Mouse (Mus musculus) midbrain, embryonic 10.5 days (tissue): Measurements from ENCODE around the gene En1. TPM values are rescaled to one million over a fixed set of nuclear protein-coding genes. Genes with fewer than 3 reads are reported as not detected.
A peak's percentile ranks its signal among the peaks of the same experiment; 100 is the strongest.

Experiments used
- DNase-seq: peaks from one replicate; pipeline ENCODE4 v3.0.0-alpha.2; 2017; ENCODE audit warnings: low spot score
- H3K27ac ChIP-seq: fragments of 300-500 bp; sonication (generic); replicated peaks from 2 replicates; pipeline ENCODE4 v1.5.1; 2016; ENCODE audit warnings: mild to moderate bottlenecking
- H3K27me3 ChIP-seq: fragments of 300-500 bp; sonication (generic); 2 replicates; pipeline ENCODE4 v1.6.1; 2016; ENCODE audit warnings: low read depth, mild to moderate bottlenecking; ENCODE audit not compliant: poor library complexity, severe bottlenecking
- H3K36me3 ChIP-seq: fragments of 300-500 bp; sonication (generic); 2 replicates; pipeline ENCODE4 v1.6.1; 2016; ENCODE audit warnings: mild to moderate bottlenecking, moderate library complexity
- H3K4me1 ChIP-seq: fragments of 300-500 bp; sonication (generic); 2 replicates; pipeline ENCODE4 v1.6.1; 2016
- H3K4me3 ChIP-seq: fragments of 300-500 bp; sonication (generic); 2 replicates; pipeline ENCODE4 v1.5.1; 2016; ENCODE audit warnings: mild to moderate bottlenecking, moderate library complexity
- H3K9me3 ChIP-seq: fragments of 300-500 bp; sonication (generic); replicated peaks from 2 replicates; pipeline ENCODE4 v1.6.1; 2016; ENCODE audit warnings: mild to moderate bottlenecking
- WGBS: fragments of 180-500 bp; shearing (Covaris S2); methylation state at CpG from one replicate; pipeline ENCODE4 v1.1.7; 2016; 5-methylcytosine and 5-hydroxymethylcytosine counted together
- polyA plus RNA-seq: library from polyadenylated mRNA; unstranded; fragments of >200 nt; fragmentation: Nextera tagmentation; extraction: Ambion mirVana; gene quantifications from 2 replicates; pipeline ENCODE4 v1.2.1, GENCODE M21; 2016

The En1 gene
- polyA plus RNA-seq, 1 experiment from 2014 or later: 5.2 TPM

DNA sequence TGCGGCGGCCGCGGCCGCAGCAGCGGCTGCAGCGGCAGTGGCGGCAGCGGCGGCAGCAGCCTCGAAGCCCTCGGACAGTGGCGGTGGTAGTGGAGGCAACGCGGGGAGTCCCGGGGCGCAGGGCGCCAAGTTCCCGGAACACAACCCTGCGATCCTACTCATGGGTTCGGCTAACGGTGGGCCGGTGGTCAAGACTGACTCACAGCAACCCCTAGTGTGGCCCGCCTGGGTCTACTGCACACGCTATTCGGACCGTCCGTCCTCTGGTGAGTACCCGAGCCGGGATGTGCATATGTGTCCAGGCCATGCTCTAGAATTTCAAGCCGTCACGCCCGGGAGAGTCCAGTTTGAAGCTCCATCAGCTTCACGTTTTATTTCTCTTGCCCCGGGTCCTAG is 1.4 kb downstream of the En1 start:
- 0 out of 2 replicates have a peak, but pooled peaks cover 3% of the 10 kb centered on the region for H3K36me3 ChIP-seq
- peak overlapping the region; percentile 90 for H3K27ac ChIP-seq
- under 1% methylated on average over 35 of the region's 35 CpGs for WGBS
- peaks cover 99% of the 10 kb centered on the region for H3K27me3 ChIP-seq
- H3K4me1 ChIP-seq: peaks cover 60% of the 10 kb centered on the region
- no peaks in the 10 kb centered on the region for H3K9me3 ChIP-seq
- peak; percentile 72 for DNase-seq
- peak overlapping the region; percentile 73 for H3K4me3 ChIP-seq

DNA sequence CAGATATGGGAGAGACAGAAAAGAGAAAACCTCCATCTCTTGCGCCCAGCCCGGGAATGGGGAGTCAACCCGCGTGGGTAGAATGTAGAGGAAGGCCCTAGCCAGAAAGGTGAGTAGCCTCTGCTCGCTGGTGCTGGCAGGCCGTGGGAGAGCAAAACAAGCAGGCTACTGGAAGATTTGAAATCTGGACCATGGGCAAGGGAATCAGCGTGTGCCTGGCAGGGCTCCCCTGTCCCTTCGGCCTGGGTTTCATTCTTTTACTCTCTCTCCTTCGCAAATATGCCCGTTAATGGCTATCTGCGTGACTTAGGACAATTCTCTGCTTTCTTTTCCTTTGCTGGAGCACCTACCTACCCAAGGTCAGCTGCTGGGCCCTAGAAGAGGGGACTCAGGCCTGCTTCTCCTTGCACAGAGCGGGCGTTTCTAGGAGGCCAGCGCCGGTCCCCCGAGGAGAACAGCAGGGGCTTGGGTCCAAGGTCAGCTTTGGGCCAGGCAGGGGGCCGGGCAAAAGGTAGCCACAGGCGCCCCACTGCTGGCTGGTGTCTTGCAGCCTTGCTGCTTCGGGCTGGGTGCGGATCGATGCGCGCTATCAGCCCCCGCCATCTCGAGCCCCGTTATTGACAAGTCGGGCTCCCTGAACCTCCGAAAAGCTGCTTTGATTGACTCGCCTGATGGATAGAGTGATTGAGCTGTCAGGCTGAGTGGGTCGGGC is 2.4 kb downstream of the En1 start:
- H3K9me3 ChIP-seq: no peaks in the 10 kb centered on the region
- peaks cover 99% of the 10 kb centered on the region for H3K27me3 ChIP-seq
- peak overlapping the region; percentile 73 for H3K4me3 ChIP-seq
- peak overlapping the region; percentile 90 for H3K27ac ChIP-seq
- peak; percentile 55 for DNase-seq
- WGBS: 1% methylated on average over 30 of the region's 30 CpGs
- H3K4me1 ChIP-seq: peaks cover 68% of the 10 kb centered on the region
- 0 out of 2 replicates have a peak, but pooled peaks cover 3% of the 10 kb centered on the region for H3K36me3 ChIP-seq

DNA sequence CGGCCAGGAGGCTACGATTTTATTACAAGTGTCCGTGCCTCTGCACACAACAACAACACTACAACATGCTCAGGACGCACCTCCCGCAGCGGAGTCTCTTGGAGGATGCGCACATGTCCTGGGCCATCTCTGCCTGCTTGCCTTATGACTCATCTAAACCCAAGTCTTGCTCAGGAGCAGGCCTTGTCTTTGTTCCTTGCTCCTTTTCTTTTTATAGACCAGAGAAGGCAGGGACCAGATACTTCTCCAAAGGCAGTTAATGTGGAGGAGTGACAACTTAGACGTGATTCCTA is 2.9 kb downstream of the En1 start:
- Histone ChIP-seq H3K36me3 (0 out of 2 replicates have a peak, but pooled peaks cover 3% of the 10 kb centered on the region), H3K4me1 (peaks cover 70% of the 10 kb centered on the region), H3K27ac (peak overlapping the region; percentile 90), H3K9me3 (no peaks in the 10 kb centered on the region), H3K27me3 (peaks cover 99% of the 10 kb centered on the region), H3K4me3 (peak overlapping the region; percentile 73)
- 1% methylated on average over 8 of the region's 8 CpGs for WGBS
- DNase-seq: peak; percentile 63

DNA sequence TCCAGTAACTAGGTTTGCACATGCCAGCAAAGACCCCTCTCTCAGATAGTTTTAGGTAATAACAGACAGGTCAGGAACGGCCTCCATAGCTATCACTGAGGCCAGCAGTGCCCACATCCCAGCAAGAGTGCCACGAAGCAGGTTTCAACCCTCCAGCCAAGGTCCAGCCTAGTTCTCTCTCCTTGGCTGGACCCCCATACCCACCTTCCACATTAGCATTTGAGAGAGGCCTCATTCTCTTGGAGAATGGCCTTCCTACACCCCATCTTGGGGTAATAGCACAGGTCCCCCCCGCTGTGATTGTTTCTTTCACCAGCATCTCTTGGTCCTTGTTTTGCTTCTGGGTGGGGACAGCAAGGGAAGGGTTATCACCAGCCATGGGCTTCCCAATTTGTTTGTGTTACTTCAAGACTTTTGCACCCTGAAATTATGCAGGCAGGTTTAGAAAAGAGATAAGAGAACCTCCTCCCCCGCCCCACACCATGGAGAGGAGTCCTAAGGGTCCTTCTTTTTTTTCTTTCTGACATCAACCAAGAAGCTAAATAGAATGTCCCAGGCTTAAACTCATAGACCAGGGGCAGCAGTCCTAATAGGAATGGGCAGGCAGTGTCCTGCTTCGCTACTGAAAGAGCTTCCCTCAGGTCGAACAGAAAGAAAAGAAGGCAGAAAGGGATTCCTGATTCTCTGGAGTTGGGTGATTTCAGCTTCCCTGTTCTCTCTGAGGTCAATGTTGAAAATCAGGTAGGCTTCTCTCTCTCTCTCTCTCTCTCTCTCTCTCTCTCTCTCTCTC is 3.5 kb downstream of the En1 start:
- WGBS: 2% methylated on average over 6 of the region's 6 CpGs
- H3K27me3 ChIP-seq: peaks cover 99% of the 10 kb centered on the region

DNA sequence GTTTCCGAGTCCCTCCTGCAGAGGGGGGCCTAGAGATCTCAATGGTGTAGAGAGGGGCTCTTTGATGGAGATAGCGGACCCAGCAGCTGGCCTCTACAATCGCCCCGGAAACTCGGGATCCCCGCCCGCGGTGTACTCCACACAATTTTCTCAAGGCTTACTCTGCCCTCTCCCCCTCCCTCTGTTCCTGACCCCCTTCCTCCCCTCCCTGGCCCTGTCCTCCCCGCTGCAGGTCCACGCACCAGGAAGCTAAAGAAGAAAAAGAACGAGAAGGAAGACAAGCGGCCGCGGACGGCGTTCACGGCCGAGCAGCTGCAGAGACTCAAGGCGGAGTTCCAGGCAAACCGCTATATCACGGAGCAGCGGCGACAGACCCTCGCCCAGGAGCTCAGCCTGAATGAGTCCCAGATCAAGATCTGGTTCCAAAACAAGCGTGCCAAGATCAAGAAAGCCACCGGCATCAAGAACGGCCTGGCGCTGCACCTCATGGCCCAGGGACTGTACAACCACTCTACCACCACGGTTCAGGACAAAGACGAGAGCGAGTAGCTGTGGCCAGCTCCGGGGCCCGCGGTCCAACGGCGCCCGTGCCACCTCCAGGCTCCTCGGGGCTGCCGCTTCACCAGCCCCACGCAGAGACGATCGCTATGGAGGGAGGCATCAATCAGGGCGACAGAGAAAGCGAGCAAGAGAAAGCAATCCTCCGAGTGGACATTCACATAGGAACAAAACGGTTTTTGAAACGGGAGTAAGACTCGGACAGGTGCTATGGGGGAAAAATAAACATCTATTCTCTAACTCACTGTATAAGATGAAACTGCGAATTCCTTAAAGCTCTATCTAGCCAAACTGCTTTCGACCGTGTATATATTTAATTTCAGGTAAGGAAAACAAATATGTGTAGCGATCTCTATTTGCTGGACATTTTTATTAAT is 4.7 kb downstream of the En1 start:
- Histone ChIP-seq H3K4me1 (peaks cover 71% of the 10 kb centered on the region), H3K9me3 (no peaks in the 10 kb centered on the region), H3K36me3 (0 out of 2 replicates have a peak, but pooled peaks cover 3% of the 10 kb centered on the region), H3K27ac (peak overlapping the region; percentile 90), H3K4me3 (peak overlapping the region; percentile 73), H3K27me3 (peaks cover 99% of the 10 kb centered on the region)
- under 1% methylated on average over 52 of the region's 52 CpGs for WGBS
- DNase-seq: peak; percentile 73

More for the DNA sequence above, 3.5 kb downstream of the En1 start:
- Histone ChIP-seq H3K4me3 (peak overlapping the region; percentile 73), H3K36me3 (0 out of 2 replicates have a peak, but pooled peaks cover 3% of the 10 kb centered on the region), H3K9me3 (no peaks in the 10 kb centered on the region), H3K27ac (peak overlapping the region; percentile 90), H3K4me1 (peaks cover 77% of the 10 kb centered on the region)
- DNase-seq: no peak

DNA sequence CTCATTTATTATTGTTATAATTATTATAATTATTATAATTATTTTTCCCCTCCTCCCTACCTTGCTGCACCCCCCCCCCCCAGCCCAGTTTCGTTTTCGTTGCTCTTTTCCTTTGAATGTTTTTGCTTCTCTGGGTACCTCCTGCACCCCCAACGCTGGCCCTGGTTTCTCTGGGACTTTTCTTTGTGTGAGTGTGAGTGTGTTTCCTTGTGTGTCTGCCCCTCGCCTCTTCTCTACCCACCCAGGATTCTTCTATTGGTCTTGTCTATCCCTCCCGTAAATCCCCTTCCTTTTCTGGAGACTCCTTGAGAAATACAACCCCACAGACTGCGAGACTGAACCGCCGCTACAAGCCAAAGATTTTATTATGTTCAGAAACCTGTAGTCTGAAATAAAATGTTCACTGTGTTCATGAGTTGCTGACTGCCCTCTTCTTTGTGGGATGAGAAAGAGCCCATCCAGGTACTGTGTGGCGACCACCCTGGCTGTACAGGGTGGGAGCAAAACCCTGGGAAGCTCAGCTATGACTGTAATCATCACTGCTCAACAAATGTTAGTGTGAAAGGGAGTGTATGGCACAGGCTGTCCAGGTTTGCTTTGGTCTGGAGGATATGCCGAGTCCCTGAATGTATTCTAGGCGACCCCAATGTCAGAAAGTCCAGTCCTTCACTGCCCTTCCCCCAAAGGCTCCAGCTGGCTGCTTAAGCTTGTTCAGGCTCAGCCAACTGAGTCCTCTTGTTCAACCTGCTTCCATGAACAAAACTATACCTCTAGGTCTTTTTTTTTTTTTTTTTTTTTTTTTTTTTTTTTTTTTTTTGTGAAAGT is 5.6 kb downstream of the En1 start:
- 0 out of 2 replicates have a peak, but pooled peaks cover 3% of the 10 kb centered on the region for H3K36me3 ChIP-seq
- DNase-seq: peak; percentile 53
- 4% methylated on average over 11 of the region's 11 CpGs for WGBS
- H3K27me3 ChIP-seq: peaks cover 99% of the 10 kb centered on the region
- peaks cover 66% of the 10 kb centered on the region for H3K4me1 ChIP-seq
- H3K4me3 ChIP-seq: peak overlapping the region; percentile 73
- H3K9me3 ChIP-seq: no peaks in the 10 kb centered on the region
- peak overlapping the region; percentile 90 for H3K27ac ChIP-seq

DNA sequence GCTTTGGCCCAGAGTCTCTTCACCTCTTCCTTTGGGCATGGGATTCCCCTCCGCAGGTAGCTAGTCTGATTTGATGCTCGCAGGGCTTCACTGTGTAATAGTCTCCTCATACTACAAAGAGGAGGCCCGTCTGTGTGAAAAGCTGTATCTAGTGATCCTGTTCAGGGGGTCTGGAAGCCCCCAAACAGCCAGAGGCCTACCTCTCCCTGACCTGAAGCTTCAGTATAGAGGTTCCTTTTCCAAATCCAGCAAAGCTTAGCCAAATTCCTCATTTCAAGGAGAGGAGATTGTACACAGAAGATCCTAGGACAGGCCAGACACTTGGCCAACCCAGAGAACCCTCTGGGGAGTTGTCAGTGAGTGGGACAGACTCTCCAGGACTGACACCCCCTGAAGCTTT is 6.2 kb downstream of the En1 start:
- Histone ChIP-seq H3K9me3 (no peaks in the 10 kb centered on the region), H3K4me3 (peak overlapping the region; percentile 73), H3K36me3 (0 out of 2 replicates have a peak, but pooled peaks cover 3% of the 10 kb centered on the region), H3K27ac (peak overlapping the region; percentile 90), H3K27me3 (peaks cover 99% of the 10 kb centered on the region), H3K4me1 (peaks cover 64% of the 10 kb centered on the region)
- no peak for DNase-seq
- WGBS: 7% methylated on average over 3 of the region's 3 CpGs

DNA sequence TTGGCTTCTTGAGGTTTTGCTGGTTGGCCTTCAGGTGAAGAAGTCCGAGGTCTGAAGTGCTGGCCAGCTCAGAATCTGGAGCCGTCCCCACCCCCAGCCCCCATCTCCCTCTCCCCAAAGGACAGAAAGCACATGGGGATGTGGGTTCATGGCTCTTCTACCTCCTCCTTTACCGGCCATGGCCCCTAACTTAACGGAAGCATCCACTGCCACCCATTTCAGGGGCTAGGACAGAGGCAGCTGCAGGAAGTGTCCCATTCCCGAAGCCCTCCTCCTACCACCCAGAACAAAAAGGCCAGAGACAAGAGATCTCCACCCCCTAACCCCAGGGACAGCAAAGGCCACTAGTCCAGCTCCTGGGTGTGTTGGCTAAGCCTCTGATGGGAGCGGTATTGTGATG is 7.4 kb downstream of the En1 start:
- peaks cover 99% of the 10 kb centered on the region for H3K27me3 ChIP-seq
- 0 out of 2 replicates have a peak, but pooled peaks cover 3% of the 10 kb centered on the region for H3K36me3 ChIP-seq
- peak overlapping the region; percentile 73 for H3K4me3 ChIP-seq
- H3K9me3 ChIP-seq: no peaks in the 10 kb centered on the region
- DNase-seq: no peak
- H3K27ac ChIP-seq: peak overlapping the region; percentile 90
- WGBS: under 1% methylated on average over 6 of the region's 6 CpGs
- peaks cover 69% of the 10 kb centered on the region for H3K4me1 ChIP-seq

DNA sequence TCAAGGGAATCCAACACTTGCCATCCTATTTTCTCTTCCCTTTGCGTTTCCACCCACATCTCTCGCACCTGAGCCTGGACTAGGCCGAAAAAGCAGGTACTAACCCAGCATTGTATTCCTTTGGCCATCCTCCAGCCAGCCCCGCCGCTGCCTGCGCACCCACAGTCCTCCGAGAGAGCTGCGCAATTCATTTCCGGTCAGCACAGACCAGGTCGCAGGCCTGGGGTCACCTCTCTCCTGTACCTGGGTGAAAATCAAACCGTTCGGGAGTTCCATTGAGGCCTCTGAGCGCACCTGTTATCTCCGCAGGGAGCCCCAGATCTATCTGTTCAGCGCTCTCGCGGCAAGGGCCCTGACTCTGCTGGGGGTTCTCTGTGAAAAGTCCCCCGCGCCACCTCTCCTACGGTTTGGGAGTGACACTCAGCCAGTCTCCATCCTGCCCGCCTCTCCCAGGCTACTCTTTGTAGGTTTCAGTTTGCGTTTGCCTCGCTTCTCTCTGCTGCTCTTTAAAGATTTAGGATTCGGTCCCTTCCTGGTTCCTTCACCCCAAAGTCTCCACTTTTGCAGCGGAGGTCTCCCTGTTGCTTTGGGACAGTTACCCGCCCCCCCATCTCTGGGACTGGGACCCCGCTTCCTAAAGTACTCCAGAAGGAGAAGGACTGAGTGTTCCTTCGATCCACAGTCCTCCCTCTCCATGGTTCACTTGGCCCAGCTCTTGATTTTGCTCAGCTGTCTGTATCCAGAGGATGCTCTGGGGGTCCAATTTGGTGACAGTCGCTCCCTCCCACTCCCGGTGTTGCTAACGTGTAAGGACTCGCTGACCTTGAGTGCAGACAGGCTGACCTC is 11.5 kb downstream of the En1 start:
- 2% methylated on average over 32 of the region's 32 CpGs for WGBS
- peak overlapping the region; percentile 50 for H3K4me3 ChIP-seq
- H3K36me3 ChIP-seq: no peaks in the 10 kb centered on the region
- peak; percentile 53 for DNase-seq
- peaks cover 47% of the 10 kb centered on the region for H3K4me1 ChIP-seq
- peaks cover 100% of the 10 kb centered on the region for H3K27me3 ChIP-seq
- H3K27ac ChIP-seq: peak overlapping the region; percentile 88
- H3K9me3 ChIP-seq: no peaks in the 10 kb centered on the region

DNA sequence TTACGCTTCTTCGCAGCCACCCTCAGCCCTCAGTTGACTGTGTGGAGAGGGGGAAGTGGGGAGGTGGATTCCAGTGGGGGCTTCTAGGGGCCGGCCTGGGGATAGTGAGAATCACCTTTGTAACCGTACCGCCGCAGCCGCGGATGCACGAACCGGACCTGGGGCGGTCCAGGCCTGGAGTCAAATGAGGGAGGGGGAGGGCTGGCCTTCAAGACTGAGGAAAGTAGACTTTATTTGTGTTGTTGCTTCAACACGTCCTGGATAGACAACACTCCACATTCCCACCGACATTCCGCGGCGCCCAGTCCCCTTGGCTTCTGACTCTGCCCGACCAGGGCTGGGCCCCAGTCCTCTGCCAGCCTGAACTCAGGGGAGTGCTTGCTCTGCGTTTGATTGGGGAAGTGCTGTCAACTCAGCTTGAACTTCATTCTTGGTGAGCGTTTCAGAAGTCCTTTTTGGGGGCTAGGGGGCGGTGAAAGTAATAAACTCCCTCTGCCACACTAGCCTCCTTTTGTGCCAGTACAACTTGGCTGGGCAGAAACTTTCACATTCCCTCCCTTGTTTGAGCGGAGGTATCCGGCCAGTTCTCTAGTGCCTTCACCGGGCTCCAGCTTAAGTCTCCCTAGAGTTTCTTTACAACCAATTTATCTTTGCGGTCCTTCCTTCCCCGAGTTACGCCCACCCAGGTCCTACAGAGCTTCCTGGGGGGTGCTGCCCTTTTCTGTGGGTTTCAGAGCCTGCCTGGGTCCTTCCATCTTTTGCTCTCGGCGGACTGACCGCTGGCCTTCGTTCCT is 12.3 kb downstream of the En1 start:
- peak; percentile 50 for DNase-seq
- peak overlapping the region; percentile 88 for H3K27ac ChIP-seq
- under 1% methylated on average over 30 of the region's 30 CpGs for WGBS

More for the DNA sequence above, 12.3 kb downstream of the En1 start:
- H3K4me1 ChIP-seq: peaks cover 39% of the 10 kb centered on the region
- no peaks in the 10 kb centered on the region for H3K9me3 ChIP-seq
- no peaks in the 10 kb centered on the region for H3K36me3 ChIP-seq
- H3K4me3 ChIP-seq: peak overlapping the region; percentile 50
- H3K27me3 ChIP-seq: peaks cover 100% of the 10 kb centered on the region
